Mouse (Mus musculus) natural killer cell, adult 2 months (primary cell): ENCODE results near the gene Gm47791.

Source experiments
- DNase-seq, 2 experiments: peaks; one replicate each; pipeline ENCODE4 v3.0.0; 2022; ENCODE audit warnings: low spot score in 2 of 2

Gene Gm47791

GRCm38 (mm10) chr1:82724339-82725025 lies 46.6 kb downstream of the Gm47791 start, which contains the start of gene Mff:
Gene Mff (plus strand): TSS chr1:82724890.
- DNase-seq: peak; percentile 90
